Mouse (Mus musculus): ENCODE measurements around the gene Diexf. TPM values are rescaled to one million over a fixed set of nuclear protein-coding genes. Genes with fewer than 3 reads are reported as not detected.

Diexf gene
- polyA plus RNA-seq, 1 experiment from 2014 or later, result 10.0 TPM

- Histone ChIP-seq H3K27me3 (ENCODE audit: control insufficient read depth, insufficient read depth, low read length) (no peaks in the 10 kb centered on the region), H3K36me3 (ENCODE audit: control insufficient read depth, insufficient read depth, low read length) (no peaks in the 10 kb centered on the region), H3K4me2 (ENCODE audit: low read length) (no peak overlapping the region), H3K4me3 (replicated peaks; ENCODE audit: low read depth, low read length) (no peak overlapping the region), H3K9ac (replicated peaks; ENCODE audit: low read length) (no peak overlapping the region), H3K9me3 (ENCODE audit: control insufficient read depth, low read length) (no peaks in the 10 kb centered on the region), H3K4me1 (ENCODE audit: control insufficient read depth, insufficient read depth, low read length) (peaks cover 11% of the 10 kb centered on the region), H3K27ac (replicated peaks; ENCODE audit: low read depth, low read length) (no peak overlapping the region)
- WGBS, result 74% methylated on average over 9 of the region's 9 CpGs
- ATAC-seq (ENCODE audit: low FRiP score, low TSS enrichment) (no peak), DNase-seq (peak; percentile 17)
These were observed 43.1 kb downstream of the Diexf start for GRCm38 (mm10) chr1:193086842-193087476.

- ATAC-seq (ENCODE audit: low FRiP score, low TSS enrichment) (no peak), DNase-seq (no peak)
- Histone ChIP-seq H3K4me2 (ENCODE audit: low read length) (no peak overlapping the region), H3K36me3 (ENCODE audit: control insufficient read depth, insufficient read depth, low read length) (no peaks in the 10 kb centered on the region), H3K9me3 (ENCODE audit: control insufficient read depth, low read length) (no peaks in the 10 kb centered on the region), H3K4me3 (replicated peaks; ENCODE audit: low read depth, low read length) (no peak overlapping the region), H3K27ac (replicated peaks; ENCODE audit: low read depth, low read length) (no peak overlapping the region), H3K27me3 (ENCODE audit: control insufficient read depth, insufficient read depth, low read length) (no peaks in the 10 kb centered on the region), H3K9ac (replicated peaks; ENCODE audit: low read length) (no peak overlapping the region), H3K4me1 (ENCODE audit: control insufficient read depth, insufficient read depth, low read length) (peaks cover 12% of the 10 kb centered on the region)
- 74% methylated on average over 4 of the region's 4 CpGs for WGBS
These were observed 43.8 kb downstream of the Diexf start for GRCm38 (mm10) chr1:193086111-193086841.

GRCm38 (mm10) chr1:193085541-193086020, 44.5 kb downstream of the Diexf start:
- Histone ChIP-seq H3K4me1 (ENCODE audit: control insufficient read depth, insufficient read depth, low read length) (peaks cover 12% of the 10 kb centered on the region), H3K9me3 (ENCODE audit: control insufficient read depth, low read length) (no peaks in the 10 kb centered on the region), H3K27ac (replicated peaks; ENCODE audit: low read depth, low read length) (no peak overlapping the region), H3K4me2 (ENCODE audit: low read length) (no peak overlapping the region), H3K36me3 (ENCODE audit: control insufficient read depth, insufficient read depth, low read length) (no peaks in the 10 kb centered on the region), H3K27me3 (ENCODE audit: control insufficient read depth, insufficient read depth, low read length) (no peaks in the 10 kb centered on the region), H3K4me3 (replicated peaks; ENCODE audit: low read depth, low read length) (no peak overlapping the region), H3K9ac (replicated peaks; ENCODE audit: low read length) (no peak overlapping the region)
- DNase-seq, result no peak
- no peak for ATAC-seq (ENCODE audit: low FRiP score, low TSS enrichment)
- 70% methylated on average over 5 of the region's 5 CpGs for WGBS

GRCm38 (mm10) chr1:193084016-193084415, 46.1 kb downstream of the Diexf start:
- 96% methylated on average over 1 of the region's 1 CpGs for WGBS
- Histone ChIP-seq H3K4me1 (ENCODE audit: control insufficient read depth, insufficient read depth, low read length) (peaks cover 12% of the 10 kb centered on the region), H3K4me2 (ENCODE audit: low read length) (no peak overlapping the region), H3K36me3 (ENCODE audit: control insufficient read depth, insufficient read depth, low read length) (no peaks in the 10 kb centered on the region), H3K4me3 (replicated peaks; ENCODE audit: low read depth, low read length) (no peak overlapping the region), H3K9me3 (ENCODE audit: control insufficient read depth, low read length) (no peaks in the 10 kb centered on the region), H3K27ac (replicated peaks; ENCODE audit: low read depth, low read length) (no peak overlapping the region), H3K27me3 (ENCODE audit: control insufficient read depth, insufficient read depth, low read length) (no peaks in the 10 kb centered on the region), H3K9ac (replicated peaks; ENCODE audit: low read length) (no peak overlapping the region)
- ATAC-seq (ENCODE audit: low FRiP score, low TSS enrichment) (no peak), DNase-seq (no peak)

- peaks cover 12% of the 10 kb centered on the region for H3K4me1 ChIP-seq (ENCODE audit: control insufficient read depth, insufficient read depth, low read length)
- H3K4me3 ChIP-seq (replicated peaks; ENCODE audit: low read depth, low read length), result no peak overlapping the region
- H3K27me3 ChIP-seq (ENCODE audit: control insufficient read depth, insufficient read depth, low read length), result no peaks in the 10 kb centered on the region
- H3K4me2 ChIP-seq (ENCODE audit: low read length), result no peak overlapping the region
- 86% methylated on average over 7 of the region's 7 CpGs for WGBS
- H3K9ac ChIP-seq (replicated peaks; ENCODE audit: low read length), result no peak overlapping the region
- no peak for DNase-seq
- ATAC-seq (ENCODE audit: low FRiP score, low TSS enrichment), result no peak
- H3K27ac ChIP-seq (replicated peaks; ENCODE audit: low read depth, low read length), result peak overlapping the region; percentile 68; the same call in 1 of the 2 replicates
- no peaks in the 10 kb centered on the region for H3K36me3 ChIP-seq (ENCODE audit: control insufficient read depth, insufficient read depth, low read length)
- no peaks in the 10 kb centered on the region for H3K9me3 ChIP-seq (ENCODE audit: control insufficient read depth, low read length)
These were observed 47.0 kb downstream of the Diexf start for GRCm38 (mm10) chr1:193083051-193083450.

- H3K4me3 ChIP-seq (replicated peaks; ENCODE audit: low read depth, low read length), result no peak overlapping the region
- H3K9me3 ChIP-seq (ENCODE audit: control insufficient read depth, low read length), result no peaks in the 10 kb centered on the region
- H3K4me2 ChIP-seq (ENCODE audit: low read length), result no peak overlapping the region
- peak overlapping the region; percentile 70 for H3K27ac ChIP-seq (replicated peaks; ENCODE audit: low read depth, low read length)
- peak; percentile 37 for DNase-seq
- H3K27me3 ChIP-seq (ENCODE audit: control insufficient read depth, insufficient read depth, low read length), result no peaks in the 10 kb centered on the region
- H3K9ac ChIP-seq (replicated peaks; ENCODE audit: low read length), result no peak overlapping the region
- H3K4me1 ChIP-seq (ENCODE audit: control insufficient read depth, insufficient read depth, low read length), result peaks cover 12% of the 10 kb centered on the region
- no peaks in the 10 kb centered on the region for H3K36me3 ChIP-seq (ENCODE audit: control insufficient read depth, insufficient read depth, low read length)
- ATAC-seq (ENCODE audit: low FRiP score, low TSS enrichment), result no peak; the same call in 1 of the 2 replicates
- 25% methylated on average over 10 of the region's 10 CpGs for WGBS
These were observed 47.7 kb downstream of the Diexf start for GRCm38 (mm10) chr1:193082311-193082921.

- no peak for DNase-seq
- no peaks in the 10 kb centered on the region for H3K27me3 ChIP-seq (ENCODE audit: control insufficient read depth, insufficient read depth, low read length)
- no peak for ATAC-seq (ENCODE audit: low FRiP score, low TSS enrichment)
These were observed 67.5 kb downstream of the Diexf start for GRCm38 (mm10) chr1:193062618-193063017.

GRCm38 (mm10) chr1:193060167-193060566, 69.9 kb downstream of the Diexf start:
- no peak overlapping the region for H3K27ac ChIP-seq (replicated peaks; ENCODE audit: low read depth, low read length)
- no peak overlapping the region for H3K9ac ChIP-seq (replicated peaks; ENCODE audit: low read length)
- no peaks in the 10 kb centered on the region for H3K36me3 ChIP-seq (ENCODE audit: control insufficient read depth, insufficient read depth, low read length)
- DNase-seq (no peak), ATAC-seq (ENCODE audit: low FRiP score, low TSS enrichment) (no peak)
- no peaks in the 10 kb centered on the region for H3K27me3 ChIP-seq (ENCODE audit: control insufficient read depth, insufficient read depth, low read length)
- no peak overlapping the region for H3K4me3 ChIP-seq (replicated peaks; ENCODE audit: low read depth, low read length)
- no peaks in the 10 kb centered on the region for H3K9me3 ChIP-seq (ENCODE audit: control insufficient read depth, low read length)
- no peaks in the 10 kb centered on the region for H3K4me1 ChIP-seq (ENCODE audit: control insufficient read depth, insufficient read depth, low read length)
- WGBS, result 82% methylated on average over 2 of the region's 2 CpGs
- H3K4me2 ChIP-seq (ENCODE audit: low read length), result no peak overlapping the region

More at GRCm38 (mm10) chr1:193062618-193063017, 67.5 kb downstream of the Diexf start:
- WGBS, result 87% methylated on average over 3 of the region's 3 CpGs
- Histone ChIP-seq H3K4me3 (replicated peaks; ENCODE audit: low read depth, low read length) (no peak overlapping the region), H3K9me3 (ENCODE audit: control insufficient read depth, low read length) (no peaks in the 10 kb centered on the region), H3K27ac (replicated peaks; ENCODE audit: low read depth, low read length) (no peak overlapping the region), H3K9ac (replicated peaks; ENCODE audit: low read length) (no peak overlapping the region), H3K4me2 (ENCODE audit: low read length) (no peak overlapping the region), H3K36me3 (ENCODE audit: control insufficient read depth, insufficient read depth, low read length) (no peaks in the 10 kb centered on the region), H3K4me1 (ENCODE audit: control insufficient read depth, insufficient read depth, low read length) (no peaks in the 10 kb centered on the region)
